Mouse (Mus musculus) kidney, adult 2 months (tissue): Measurements from ENCODE around the gene Tfe3.

ENCODE experiments used
- CTCF ChIP-seq: fragments of 200-500 bp; conservative IDR thresholded peaks from 2 replicates; pipeline ENCODE4 v1.5.1; 2011; ENCODE audit warnings: low read depth, mild to moderate bottlenecking, control low read depth, low read length, moderate library complexity, mixed read lengths; ENCODE audit not compliant: insufficient read depth, insufficient read length
- POLR2A ChIP-seq: fragments of 200-500 bp; IDR thresholded peaks from one replicate; pipeline ENCODE4 v1.6.1; 2011; ENCODE audit warnings: low read depth, low read length, control low read depth

GRCm38 (mm10) chrX:7769302-7770017 lies 7.1 kb downstream of the Tfe3 start:
- TF ChIP-seq POLR2A (no peak), CTCF (no peak)
